Mouse (Mus musculus): ENCODE data around the gene Gpr135. TPM values are rescaled to one million over a fixed set of nuclear protein-coding genes. Genes with fewer than 3 reads are reported as not detected.

The Gpr135 gene
- polyA plus RNA-seq, 1 experiment from 2014 or later = 2.9 TPM

GRCm38 (mm10) chr12:72020285-72020684 is 50.6 kb downstream of the Gpr135 start:
- Histone ChIP-seq H3K36me3 (no peaks in the 10 kb centered on the region), H3K4me1 (replicated peaks) (peaks cover 13% of the 10 kb centered on the region; the same call in 1 of the 2 replicates), H3K9ac (no peak overlapping the region), H3K4me3 (no peak overlapping the region), H3K27me3 (no peaks in the 10 kb centered on the region), H3K4me2 (no peak overlapping the region), H3K9me3 (no peaks in the 10 kb centered on the region), H3K27ac (replicated peaks) (no peak overlapping the region)
- 95% methylated on average over 4 of the region's 4 CpGs for WGBS
- no peak for ATAC-seq (ENCODE audit: low read depth)

Other genes with a start within 250 kb of the Gpr135 start
- gene Daam1, start 240.0 kb downstream of the Gpr135 start, polyA plus RNA-seq (2015; fragmentation: Nextera tagmentation; extraction: Ambion mirVana) = 19.7 and 23.0 TPM in 2 replicates
- 10.0 and 13.8 TPM in 2 replicates for gene L3hypdh, start 14.3 kb upstream of the Gpr135 start, polyA plus RNA-seq (2015; fragmentation: Nextera tagmentation; extraction: Ambion mirVana)
- gene Jkamp, start 14.5 kb upstream of the Gpr135 start, polyA plus RNA-seq (2015; fragmentation: Nextera tagmentation; extraction: Ambion mirVana) = 140 and 160 TPM in 2 replicates
- gene Ccdc175, start 113.9 kb upstream of the Gpr135 start, polyA plus RNA-seq (2015; fragmentation: Nextera tagmentation; extraction: Ambion mirVana) = not detected in 2 replicates